Mouse (Mus musculus) heart, postnatal 0 days (tissue): ENCODE data around the gene Zc3h18. TPM values are rescaled to one million over a fixed set of nuclear protein-coding genes. Genes with fewer than 3 reads are reported as not detected.

ENCODE experiments used
- ATAC-seq: fragments of 200-750 bp; cut with Nextera tagmentation; 2 replicates; pipeline ENCODE4 v1.8.0; 2017; ENCODE audit warnings: low read depth, moderate number of reproducible peaks, moderate library complexity; ENCODE audit not compliant: insufficient read depth
- DNase-seq: peaks from one replicate; pipeline ENCODE4 v3.0.0-alpha.2; 2016; ENCODE audit warnings: low spot score
- H3K27ac ChIP-seq: fragments of 300-500 bp; sonication (generic); 2 replicates; pipeline ENCODE4 v1.5.1; 2014; ENCODE audit warnings: low read depth, mild to moderate bottlenecking
- H3K27me3 ChIP-seq: fragments of 300-500 bp; sonication (generic); 2 replicates; pipeline ENCODE4 v1.6.1; 2014; ENCODE audit warnings: low read length, mixed read lengths; ENCODE audit not compliant: control insufficient read depth, insufficient read depth
- H3K36me3 ChIP-seq: fragments of 300-500 bp; sonication (generic); replicated peaks from 2 replicates; pipeline ENCODE4 v1.6.1; 2014; ENCODE audit warnings: low read length, mixed read lengths; ENCODE audit not compliant: control insufficient read depth, insufficient read depth
- H3K4me1 ChIP-seq: fragments of 300-500 bp; sonication (generic); 2 replicates; pipeline ENCODE4 v1.6.1; 2014; ENCODE audit warnings: antibody characterized with exemption; ENCODE audit not compliant: control insufficient read depth, insufficient read depth
- H3K4me2 ChIP-seq: fragments of 300-500 bp; sonication (generic); 2 replicates; pipeline ENCODE4 v1.6.1; 2014; ENCODE audit warnings: low read depth, mild to moderate bottlenecking, low read length, moderate library complexity
- H3K4me3 ChIP-seq: fragments of 300-500 bp; sonication (generic); 2 replicates; pipeline ENCODE4 v1.5.1; 2014; ENCODE audit warnings: low read depth, low read length
- H3K9ac ChIP-seq: fragments of 300-500 bp; sonication (generic); replicated peaks from 2 replicates; pipeline ENCODE4 v1.6.1; 2014; ENCODE audit warnings: low read depth, low read length, mixed read lengths
- H3K9me3 ChIP-seq: fragments of 300-500 bp; sonication (generic); replicated peaks from 2 replicates; pipeline ENCODE4 v1.6.1; 2016; ENCODE audit warnings: low read length; ENCODE audit not compliant: control insufficient read depth
- CTCF ChIP-seq: IDR thresholded peaks from 2 replicates; pipeline ENCODE4 v1.5.1; 2016; ENCODE audit warnings: antibody characterized with exemption, control low read depth, low read depth
- EP300 ChIP-seq: IDR thresholded peaks from 2 replicates; pipeline ENCODE4 v1.6.1; 2016; ENCODE audit warnings: antibody characterized with exemption, low read depth
- WGBS: fragments of 180-500 bp; shearing (Covaris S2); extraction: QIAGEN DNeasy Blood & Tissue Kit; methylation state at CpG from one replicate; pipeline ENCODE4 v1.1.7; 2014; 5-methylcytosine and 5-hydroxymethylcytosine counted together
- polyA plus RNA-seq: library from polyadenylated mRNA; unstranded; fragments of >200 nt; fragmentation: Nextera tagmentation; extraction: Ambion mirVana; gene quantifications from 2 replicates; pipeline ENCODE4 v1.2.1, GENCODE M21; 2015
- total RNA-seq: library from RNA; depleted of rRNA; stranded (reverse); fragments of >200 nt; gene quantifications from 2 replicates; pipeline ENCODE4 v1.2.3, GENCODE M21; 2014; ENCODE audit warnings: low replicate concordance

Gene Zc3h18
- total and polyA plus RNA-seq, 2 experiments from 2014 or later, result 14.4 to 23.1 TPM

DNA sequence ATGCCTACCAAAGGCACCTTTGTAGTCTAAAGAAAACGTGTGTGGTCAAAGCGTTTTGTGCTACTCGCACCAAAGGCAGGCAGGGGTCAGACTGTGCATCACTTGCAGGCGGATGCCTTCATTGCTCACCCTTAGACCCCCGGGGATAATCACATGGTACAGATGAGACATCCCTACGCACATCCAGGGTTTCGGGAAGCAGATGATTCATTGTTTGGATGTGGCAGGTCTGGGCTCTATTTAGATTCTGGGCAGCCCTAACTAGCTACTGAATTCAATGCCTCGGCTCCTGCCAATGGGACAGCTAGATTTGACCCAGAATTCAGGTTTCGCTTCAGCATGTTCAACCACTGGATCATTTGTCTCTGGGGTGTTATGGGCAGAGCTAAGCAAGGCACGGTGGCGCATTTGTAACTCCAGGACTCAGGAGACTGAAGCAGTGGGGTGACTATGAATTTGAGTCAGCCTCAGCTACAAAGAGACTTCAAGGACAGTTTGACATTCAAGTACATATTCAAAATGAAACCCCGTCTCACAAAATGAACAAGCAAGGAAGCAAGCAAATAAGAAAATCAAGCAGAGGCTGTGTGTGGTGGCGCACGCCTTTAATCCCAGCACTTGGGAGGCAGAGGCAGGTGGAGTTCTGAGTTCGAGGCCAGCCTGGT, 17.2 kb upstream of the Zc3h18 start:
- Histone ChIP-seq H3K4me1 (no peaks in the 10 kb centered on the region), H3K27me3 (no peaks in the 10 kb centered on the region; the same call in 1 of the 2 replicates), H3K36me3 (no peaks in the 10 kb centered on the region), H3K9ac (no peak overlapping the region), H3K9me3 (no peaks in the 10 kb centered on the region), H3K4me2 (no peak overlapping the region), H3K4me3 (no peak overlapping the region), H3K27ac (no peak overlapping the region)
- WGBS, result 77% methylated on average over 15 of the region's 15 CpGs
- no peak for TF ChIP-seq EP300
- no peak for ATAC-seq
- no peak for DNase-seq

DNA sequence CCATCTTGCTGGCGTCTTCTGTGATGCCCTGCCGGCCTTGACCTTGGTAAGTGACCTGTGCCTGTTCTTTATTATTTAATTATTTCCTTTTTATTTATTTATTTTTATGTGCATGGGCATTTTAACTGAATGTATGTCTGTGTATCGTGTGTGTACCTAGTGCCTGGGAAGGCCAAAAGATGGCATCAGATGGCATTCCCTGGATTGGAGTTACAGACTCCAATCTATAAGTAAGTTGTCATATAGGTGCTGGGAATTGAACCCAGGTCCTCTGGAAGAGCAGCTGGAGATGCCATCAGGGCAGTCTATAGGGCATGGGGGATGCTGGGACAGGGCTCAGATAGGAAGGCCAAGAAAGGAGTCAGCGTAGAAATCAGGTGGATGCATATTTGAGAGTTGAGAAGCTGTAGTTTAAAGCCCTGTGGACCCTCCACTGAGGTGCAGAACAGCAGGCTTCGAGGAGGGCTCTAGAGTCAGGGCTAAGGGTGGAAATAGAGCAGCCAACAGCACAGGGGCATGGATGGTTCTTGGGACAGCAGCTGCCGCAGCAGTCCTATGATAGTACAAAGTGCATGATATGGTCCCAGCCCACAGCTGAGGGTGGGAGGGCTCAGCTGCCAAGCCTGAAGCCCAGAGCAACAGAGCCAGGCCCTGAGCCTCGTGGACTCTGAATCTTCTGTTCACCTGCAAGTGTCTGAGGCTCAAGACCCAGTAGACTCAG, 15.6 kb upstream of the Zc3h18 start, which contains the start of gene Trhr2:
TSS of gene Trhr2 (minus strand) at position 51 of the 721 bp plus-strand sequence.
- Histone ChIP-seq H3K27me3 (no peaks in the 10 kb centered on the region; the same call in 1 of the 2 replicates), H3K9me3 (no peaks in the 10 kb centered on the region), H3K4me3 (no peak within 1 kb of the TSS), H3K4me2 (no peak within 1 kb of the TSS), H3K9ac (no peak within 1 kb of the TSS), H3K4me1 (no peaks in the 10 kb centered on the region), H3K27ac (no peak within 1 kb of the TSS), H3K36me3 (no peaks in the 10 kb centered on the region)
- DNase-seq (no peak), ATAC-seq (no peak)
- TF ChIP-seq CTCF (no peak), EP300 (no peak)
- WGBS, result 74% methylated on average over 7 of the region's 7 CpGs

DNA sequence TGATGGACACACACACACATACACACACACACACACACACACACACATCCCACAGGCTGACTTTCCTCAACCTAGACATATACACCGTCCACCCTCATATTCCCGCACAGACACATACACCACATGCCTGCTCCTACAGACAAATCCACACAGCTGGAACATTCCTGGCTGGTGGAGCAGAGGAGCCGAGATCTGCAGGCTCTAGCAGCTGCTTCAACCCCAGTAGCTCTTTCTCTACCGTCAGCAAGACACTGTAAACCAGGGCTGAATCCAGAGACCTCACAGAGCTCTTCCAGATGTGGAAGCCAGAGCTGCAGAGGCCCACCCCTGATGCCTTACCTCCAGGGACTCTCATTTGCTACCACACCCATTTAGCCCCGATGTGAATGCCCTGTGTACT, 14.1 kb upstream of the Zc3h18 start:
- no peak overlapping the region for H3K27ac ChIP-seq
- H3K9ac ChIP-seq, result no peak overlapping the region
- H3K9me3 ChIP-seq, result no peaks in the 10 kb centered on the region
- H3K4me1 ChIP-seq, result no peaks in the 10 kb centered on the region
- H3K27me3 ChIP-seq, result no peaks in the 10 kb centered on the region; the same call in 1 of the 2 replicates
- ATAC-seq (no peak), DNase-seq (no peak)
- H3K36me3 ChIP-seq, result no peaks in the 10 kb centered on the region
- H3K4me2 ChIP-seq, result no peak overlapping the region
- 43% methylated on average over 5 of the region's 5 CpGs for WGBS
- no peak overlapping the region for H3K4me3 ChIP-seq
- TF ChIP-seq EP300 (no peak), CTCF (no peak)

DNA sequence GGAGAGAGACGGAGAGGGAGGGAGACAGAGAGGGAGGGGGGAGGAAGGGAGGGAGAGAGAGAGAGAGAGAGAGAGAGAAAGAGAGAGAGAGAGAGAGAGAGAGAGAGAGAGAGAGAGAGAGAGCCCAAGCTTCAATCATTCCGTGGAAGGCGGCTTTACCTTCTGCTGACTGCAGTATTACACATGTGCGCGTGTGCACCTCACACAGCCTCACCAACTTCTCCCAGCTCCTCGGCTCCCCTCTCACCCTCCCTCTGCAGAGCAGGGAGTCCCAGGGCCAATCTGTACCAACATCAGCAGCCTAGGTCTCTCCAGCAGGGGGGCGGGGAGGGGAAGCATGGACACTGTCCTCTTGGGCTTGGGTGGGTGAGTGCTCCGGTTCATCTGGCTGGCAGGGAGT, 13.4 kb upstream of the Zc3h18 start:
- DNase-seq (no peak), ATAC-seq (no peak)
- H3K4me1 ChIP-seq, result no peaks in the 10 kb centered on the region
- 36% methylated on average over 8 of the region's 8 CpGs for WGBS
- no peak overlapping the region for H3K9ac ChIP-seq
- no peak overlapping the region for H3K27ac ChIP-seq
- no peak overlapping the region for H3K4me2 ChIP-seq
- TF ChIP-seq CTCF (no peak), EP300 (no peak)
- H3K27me3 ChIP-seq, result no peaks in the 10 kb centered on the region; the same call in 1 of the 2 replicates
- no peaks in the 10 kb centered on the region for H3K36me3 ChIP-seq
- H3K4me3 ChIP-seq, result no peak overlapping the region
- no peaks in the 10 kb centered on the region for H3K9me3 ChIP-seq

DNA sequence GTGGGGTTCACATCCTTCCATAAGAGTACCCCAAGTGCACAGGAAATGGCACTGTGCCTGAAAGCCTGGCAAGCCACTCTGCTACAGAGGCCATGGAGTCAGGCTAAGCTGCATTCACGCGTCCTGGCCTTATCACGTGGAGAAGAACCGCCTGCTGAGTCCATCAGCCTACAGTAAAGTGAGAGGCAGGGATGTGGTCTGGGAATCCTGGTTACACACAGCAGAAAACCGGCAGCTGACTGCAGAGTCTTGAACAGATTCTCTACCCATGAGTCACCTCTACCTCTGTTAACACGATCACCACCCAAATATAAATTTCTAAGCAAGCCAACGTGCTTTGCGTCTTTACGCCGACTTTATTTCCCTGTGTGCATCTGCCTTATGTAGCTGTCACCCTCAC, 7.9 kb upstream of the Zc3h18 start:
- no peak for TF ChIP-seq EP300
- TF ChIP-seq CTCF, result no peak
- no peaks in the 10 kb centered on the region for H3K9me3 ChIP-seq
- DNase-seq (no peak), ATAC-seq (peak; percentile 18; the same call in 1 of the 2 replicates)
- H3K4me1 ChIP-seq, result no peaks in the 10 kb centered on the region
- H3K4me3 ChIP-seq, result no peak overlapping the region
- H3K4me2 ChIP-seq, result no peak overlapping the region
- H3K9ac ChIP-seq, result no peak overlapping the region
- no peaks in the 10 kb centered on the region; the same call in 1 of the 2 replicates for H3K27me3 ChIP-seq
- H3K27ac ChIP-seq, result no peak overlapping the region
- WGBS, result 36% methylated on average over 10 of the region's 10 CpGs
- H3K36me3 ChIP-seq, result no peaks in the 10 kb centered on the region
